Mouse (Mus musculus): ENCODE data around the gene Pkp1.

Gene Pkp1

GRCm38 (mm10) chr1:135909381-135909780, 9.6 kb downstream of the Pkp1 start:
- no peak for DNase-seq (ENCODE audit: extremely low spot score, low read depth, low spot score)

GRCm38 (mm10) chr1:135906736-135907135, 12.3 kb downstream of the Pkp1 start:
- DNase-seq (ENCODE audit: extremely low spot score, low read depth, low spot score), result no peak

- no peak for DNase-seq (ENCODE audit: extremely low spot score, low read depth, low spot score)
Measured at GRCm38 (mm10) chr1:135899991-135900515, 19.0 kb downstream of the Pkp1 start.

GRCm38 (mm10) chr1:135899295-135899694, 19.7 kb downstream of the Pkp1 start:
- no peak for DNase-seq (ENCODE audit: extremely low spot score, low read depth, low spot score)

GRCm38 (mm10) chr1:135895367-135895766, 23.6 kb downstream of the Pkp1 start:
- no peak for DNase-seq (ENCODE audit: extremely low spot score, low read depth, low spot score)

GRCm38 (mm10) chr1:135893377-135893776, 25.6 kb downstream of the Pkp1 start:
- no peak for DNase-seq (ENCODE audit: extremely low spot score, low read depth, low spot score)

GRCm38 (mm10) chr1:135892764-135893163, 26.2 kb downstream of the Pkp1 start:
- DNase-seq (ENCODE audit: extremely low spot score, low read depth, low spot score), result no peak

GRCm38 (mm10) chr1:135892233-135892632, 26.8 kb downstream of the Pkp1 start:
- DNase-seq (ENCODE audit: extremely low spot score, low read depth, low spot score), result no peak

- no peak for DNase-seq (ENCODE audit: extremely low spot score, low read depth, low spot score)
Measured at GRCm38 (mm10) chr1:135891424-135892216, 27.4 kb downstream of the Pkp1 start.

GRCm38 (mm10) chr1:135889461-135890185, 29.4 kb downstream of the Pkp1 start:
- no peak for DNase-seq (ENCODE audit: extremely low spot score, low read depth, low spot score)

GRCm38 (mm10) chr1:135882385-135883109, 36.5 kb downstream of the Pkp1 start:
- no peak for DNase-seq (ENCODE audit: extremely low spot score, low read depth, low spot score)

- no peak for DNase-seq (ENCODE audit: extremely low spot score, low read depth, low spot score)
Measured at GRCm38 (mm10) chr1:135877248-135877647, 41.8 kb downstream of the Pkp1 start.

- no peak for DNase-seq (ENCODE audit: extremely low spot score, low read depth, low spot score)
Measured at GRCm38 (mm10) chr1:135872991-135873390, 46.0 kb downstream of the Pkp1 start.

GRCm38 (mm10) chr1:135868570-135868969, 50.4 kb downstream of the Pkp1 start:
- no peak for DNase-seq (ENCODE audit: extremely low spot score, low read depth, low spot score)

- DNase-seq (ENCODE audit: extremely low spot score, low read depth, low spot score), result peak; percentile 41
Measured at GRCm38 (mm10) chr1:135865518-135866194, 53.4 kb downstream of the Pkp1 start.

GRCm38 (mm10) chr1:135864830-135865229, 54.2 kb downstream of the Pkp1 start:
- DNase-seq (ENCODE audit: extremely low spot score, low read depth, low spot score), result no peak

GRCm38 (mm10) chr1:135863786-135864335, 55.1 kb downstream of the Pkp1 start:
- no peak for DNase-seq (ENCODE audit: extremely low spot score, low read depth, low spot score)

GRCm38 (mm10) chr1:135862561-135862960, 56.4 kb downstream of the Pkp1 start:
- no peak for DNase-seq (ENCODE audit: extremely low spot score, low read depth, low spot score)

- no peak for DNase-seq (ENCODE audit: extremely low spot score, low read depth, low spot score)
Measured at GRCm38 (mm10) chr1:135861980-135862552, 56.9 kb downstream of the Pkp1 start.

- DNase-seq (ENCODE audit: extremely low spot score, low read depth, low spot score), result no peak
Measured at GRCm38 (mm10) chr1:135861091-135861490, 57.9 kb downstream of the Pkp1 start.

All from hindlimb bud, embryonic 11.5 days (tissue).